Mouse (Mus musculus) embryonic facial prominence, embryonic 14.5 days (tissue): ENCODE measurements around the gene Npr1. TPM values are rescaled to one million over a fixed set of nuclear protein-coding genes. Genes with fewer than 3 reads are reported as not detected.

Experiments
- ATAC-seq: fragments of 200-750 bp; cut with Nextera tagmentation; 2 replicates; pipeline ENCODE4 v1.8.0; 2017; ENCODE audit warnings: low read depth, moderate number of reproducible peaks, moderate TSS enrichment
- DNase-seq: peaks from one replicate; pipeline ENCODE4 v3.0.0-alpha.2; 2015; ENCODE audit warnings: low spot score
- H3K27ac ChIP-seq: fragments of 300-500 bp; sonication (generic); replicated peaks from 2 replicates; pipeline ENCODE4 v1.5.1; 2014; ENCODE audit warnings: low read depth, mild to moderate bottlenecking, low read length, moderate library complexity
- H3K27me3 ChIP-seq: fragments of 300-500 bp; sonication (generic); replicated peaks from 2 replicates; pipeline ENCODE4 v1.6.1; 2014; ENCODE audit warnings: low read length; ENCODE audit not compliant: control insufficient read depth, insufficient read depth
- H3K36me3 ChIP-seq: fragments of 300-500 bp; sonication (generic); 2 replicates; pipeline ENCODE4 v1.6.1; 2014; ENCODE audit warnings: low read length, mixed read lengths; ENCODE audit not compliant: control insufficient read depth, insufficient read depth
- H3K4me1 ChIP-seq: fragments of 300-500 bp; sonication (generic); 2 replicates; pipeline ENCODE4 v1.6.1; 2014; ENCODE audit warnings: antibody characterized with exemption, low read length; ENCODE audit not compliant: control insufficient read depth, insufficient read depth
- H3K4me2 ChIP-seq: fragments of 300-500 bp; sonication (generic); 2 replicates; pipeline ENCODE4 v1.6.1; 2014; ENCODE audit warnings: low read depth, mild to moderate bottlenecking, low read length, moderate library complexity, mixed read lengths
- H3K4me3 ChIP-seq: fragments of 300-500 bp; sonication (generic); 2 replicates; pipeline ENCODE4 v1.5.1; 2014; ENCODE audit warnings: low read depth, mild to moderate bottlenecking, low read length
- H3K9ac ChIP-seq: fragments of 300-500 bp; sonication (generic); 2 replicates; pipeline ENCODE4 v1.6.1; 2014; ENCODE audit warnings: low read depth, mild to moderate bottlenecking, low read length, moderate library complexity, mixed read lengths
- H3K9me3 ChIP-seq: fragments of 300-500 bp; sonication (generic); 2 replicates; pipeline ENCODE4 v1.6.1; 2016; ENCODE audit warnings: low read length; ENCODE audit not compliant: control insufficient read depth
- WGBS: fragments of 180-500 bp; shearing (Covaris S2); extraction: QIAGEN DNeasy Blood & Tissue Kit; methylation state at CpG from one replicate; pipeline ENCODE4 v1.1.7; 2014; 5-methylcytosine and 5-hydroxymethylcytosine counted together
- polyA plus RNA-seq: library from polyadenylated mRNA; unstranded; fragments of >200 nt; fragmentation: Nextera tagmentation; extraction: Ambion mirVana; gene quantifications from 2 replicates; pipeline ENCODE4 v1.2.1, GENCODE M21; 2014

Npr1 gene
- polyA plus RNA-seq, 1 experiment from 2014 or later: 8.2 TPM

- Histone ChIP-seq H3K4me1 (no peaks in the 10 kb centered on the region), H3K27me3 (peaks cover 41% of the 10 kb centered on the region), H3K4me2 (peak overlapping the region; percentile 96), H3K9me3 (no peaks in the 10 kb centered on the region), H3K36me3 (no peaks in the 10 kb centered on the region), H3K27ac (no peak overlapping the region), H3K9ac (peak overlapping the region; percentile 60; the same call in 1 of the 2 replicates), H3K4me3 (peak overlapping the region; percentile 48)
- peak; percentile 48; the same call in 1 of the 2 replicates for ATAC-seq
- DNase-seq: peak; percentile 73
- under 1% methylated on average over 15 of the region's 15 CpGs for WGBS
These were observed 673 bp upstream of the Npr1 start for GRCm38 (mm10) chr3:90466311-90466766.

- H3K4me2 ChIP-seq: peak overlapping the region; percentile 96
- peak; percentile 32 for ATAC-seq
- no peak overlapping the region for H3K27ac ChIP-seq
- peak overlapping the region; percentile 60 for H3K9ac ChIP-seq
- no peak for DNase-seq
- H3K27me3 ChIP-seq: peaks cover 41% of the 10 kb centered on the region
- no peaks in the 10 kb centered on the region for H3K4me1 ChIP-seq
- 2% methylated on average over 50 of the region's 75 CpGs for WGBS
- H3K36me3 ChIP-seq: no peaks in the 10 kb centered on the region
- H3K4me3 ChIP-seq: peak overlapping the region; percentile 48
- no peaks in the 10 kb centered on the region for H3K9me3 ChIP-seq
These were observed 483 bp downstream of the Npr1 start for GRCm38 (mm10) chr3:90465081-90465685.

GRCm38 (mm10) chr3:90464552-90465080, 1.1 kb downstream of the Npr1 start:
- Histone ChIP-seq H3K4me2 (peak overlapping the region; percentile 96), H3K27ac (no peak overlapping the region), H3K9me3 (no peaks in the 10 kb centered on the region), H3K36me3 (no peaks in the 10 kb centered on the region), H3K27me3 (peaks cover 41% of the 10 kb centered on the region), H3K4me3 (peak overlapping the region; percentile 48), H3K9ac (peak overlapping the region; percentile 19; the same call in 1 of the 2 replicates), H3K4me1 (no peaks in the 10 kb centered on the region)
- ATAC-seq (no peak), DNase-seq (no peak)
- 12% methylated on average over 32 of the region's 37 CpGs for WGBS

GRCm38 (mm10) chr3:90462579-90462978, 3.1 kb downstream of the Npr1 start:
- Histone ChIP-seq H3K9ac (no peak overlapping the region), H3K27ac (no peak overlapping the region), H3K4me2 (no peak overlapping the region), H3K36me3 (no peaks in the 10 kb centered on the region), H3K4me1 (no peaks in the 10 kb centered on the region), H3K9me3 (no peaks in the 10 kb centered on the region), H3K4me3 (no peak overlapping the region), H3K27me3 (peaks cover 41% of the 10 kb centered on the region)
- ATAC-seq: no peak
- no peak for DNase-seq
- 28% methylated on average over 7 of the region's 7 CpGs for WGBS

GRCm38 (mm10) chr3:90461935-90462334, 3.7 kb downstream of the Npr1 start:
- 84% methylated on average over 3 of the region's 3 CpGs for WGBS
- Histone ChIP-seq H3K4me1 (no peaks in the 10 kb centered on the region), H3K9ac (no peak overlapping the region), H3K4me2 (no peak overlapping the region), H3K27me3 (peaks cover 41% of the 10 kb centered on the region), H3K9me3 (no peaks in the 10 kb centered on the region), H3K27ac (no peak overlapping the region), H3K4me3 (no peak overlapping the region), H3K36me3 (no peaks in the 10 kb centered on the region)
- no peak for ATAC-seq
- no peak for DNase-seq

- Histone ChIP-seq H3K27me3 (peaks cover 31% of the 10 kb centered on the region), H3K4me2 (no peak overlapping the region), H3K9me3 (no peaks in the 10 kb centered on the region), H3K9ac (no peak overlapping the region), H3K4me3 (no peak overlapping the region), H3K4me1 (no peaks in the 10 kb centered on the region), H3K36me3 (no peaks in the 10 kb centered on the region), H3K27ac (no peak overlapping the region)
- 62% methylated on average over 5 of the region's 5 CpGs for WGBS
- ATAC-seq (no peak), DNase-seq (no peak)
These were observed 5.4 kb downstream of the Npr1 start for GRCm38 (mm10) chr3:90460315-90460714.

- Histone ChIP-seq H3K27me3 (peaks cover 25% of the 10 kb centered on the region), H3K9me3 (no peaks in the 10 kb centered on the region), H3K9ac (no peak overlapping the region), H3K27ac (no peak overlapping the region), H3K4me1 (no peaks in the 10 kb centered on the region), H3K4me3 (no peak overlapping the region), H3K36me3 (no peaks in the 10 kb centered on the region), H3K4me2 (no peak overlapping the region)
- DNase-seq (no peak), ATAC-seq (no peak)
- 83% methylated on average over 9 of the region's 9 CpGs for WGBS
These were observed 5.9 kb downstream of the Npr1 start for GRCm38 (mm10) chr3:90459727-90460126.

- WGBS: 86% methylated on average over 14 of the region's 14 CpGs
- H3K27me3 ChIP-seq: no peaks in the 10 kb centered on the region
- no peak for ATAC-seq
- H3K4me3 ChIP-seq: no peak overlapping the region
- H3K9me3 ChIP-seq: no peaks in the 10 kb centered on the region
- H3K4me1 ChIP-seq: no peaks in the 10 kb centered on the region
- H3K4me2 ChIP-seq: no peak overlapping the region
- no peak overlapping the region for H3K27ac ChIP-seq
- H3K9ac ChIP-seq: no peak overlapping the region
- no peaks in the 10 kb centered on the region for H3K36me3 ChIP-seq
- no peak for DNase-seq
These were observed 10.7 kb downstream of the Npr1 start for GRCm38 (mm10) chr3:90454931-90455330.
